Mouse (Mus musculus) urinary bladder, postnatal 36 days (tissue): ENCODE data around the gene Tbc1d5.

Source experiments
- DNase-seq, 2 experiments: peaks; one replicate each; pipeline ENCODE4 v3.0.0; 2022; ENCODE audit warnings: low spot score in 2 of 2, mixed read lengths in 1 of 2

Gene Tbc1d5

GRCm38 (mm10) chr17:51179195-51179953 lies at the start of gene Tbc1d5:
TSS of gene Tbc1d5 (minus strand) at chr17:51179352.
- DNase-seq: peak; percentile 89 to 93

GRCm38 (mm10) chr17:51226056-51226455 lies 46.9 kb upstream of the Tbc1d5 start:
- no peak for DNase-seq

GRCm38 (mm10) chr17:51223152-51223551 lies 44.0 kb upstream of the Tbc1d5 start:
- no peak for DNase-seq

GRCm38 (mm10) chr17:51221075-51221474 lies 41.9 kb upstream of the Tbc1d5 start:
- no peak for DNase-seq

GRCm38 (mm10) chr17:51219897-51220296 lies 40.7 kb upstream of the Tbc1d5 start:
- DNase-seq: no peak

- DNase-seq: no peak
Measured at GRCm38 (mm10) chr17:51216426-51216825, 37.3 kb upstream of the Tbc1d5 start.

- no peak for DNase-seq
Measured at GRCm38 (mm10) chr17:51209565-51209964, 30.4 kb upstream of the Tbc1d5 start.

GRCm38 (mm10) chr17:51204643-51205042 lies 25.5 kb upstream of the Tbc1d5 start:
- DNase-seq: no peak

GRCm38 (mm10) chr17:51195561-51195960 lies 16.4 kb upstream of the Tbc1d5 start:
- DNase-seq: no peak

GRCm38 (mm10) chr17:51194787-51195186 lies 15.6 kb upstream of the Tbc1d5 start:
- no peak for DNase-seq

- no peak for DNase-seq
Measured at GRCm38 (mm10) chr17:51191381-51191780, 12.2 kb upstream of the Tbc1d5 start.

GRCm38 (mm10) chr17:51182715-51183114 lies 3.6 kb upstream of the Tbc1d5 start:
- no peak for DNase-seq

- DNase-seq: peak; percentile 66 to 74
Measured at GRCm38 (mm10) chr17:51178491-51179194, 509 bp downstream of the Tbc1d5 start.

- no peak for DNase-seq
Measured at GRCm38 (mm10) chr17:51177923-51178322, 1.2 kb downstream of the Tbc1d5 start.

GRCm38 (mm10) chr17:51172332-51172731 lies 6.8 kb downstream of the Tbc1d5 start:
- no peak for DNase-seq

- DNase-seq: no peak
Measured at GRCm38 (mm10) chr17:51171504-51171903, 7.6 kb downstream of the Tbc1d5 start.

- DNase-seq: no peak
Measured at GRCm38 (mm10) chr17:51169911-51170310, 9.2 kb downstream of the Tbc1d5 start.

- no peak for DNase-seq
Measured at GRCm38 (mm10) chr17:51162366-51162765, 16.8 kb downstream of the Tbc1d5 start.

- DNase-seq: peak in 1 of 2 experiments; percentile 45
Measured at GRCm38 (mm10) chr17:51159261-51159660, 19.9 kb downstream of the Tbc1d5 start.

- no peak for DNase-seq
Measured at GRCm38 (mm10) chr17:51150999-51151398, 28.2 kb downstream of the Tbc1d5 start.

GRCm38 (mm10) chr17:51144983-51145382 lies 34.2 kb downstream of the Tbc1d5 start:
- DNase-seq: no peak

GRCm38 (mm10) chr17:51142095-51142494 lies 37.1 kb downstream of the Tbc1d5 start:
- no peak for DNase-seq

GRCm38 (mm10) chr17:51111194-51111593 lies 68.0 kb downstream of the Tbc1d5 start:
- DNase-seq: no peak
